29 mouse cellular contexts compared by ENCODE assay signal in the genomic region with DNA sequence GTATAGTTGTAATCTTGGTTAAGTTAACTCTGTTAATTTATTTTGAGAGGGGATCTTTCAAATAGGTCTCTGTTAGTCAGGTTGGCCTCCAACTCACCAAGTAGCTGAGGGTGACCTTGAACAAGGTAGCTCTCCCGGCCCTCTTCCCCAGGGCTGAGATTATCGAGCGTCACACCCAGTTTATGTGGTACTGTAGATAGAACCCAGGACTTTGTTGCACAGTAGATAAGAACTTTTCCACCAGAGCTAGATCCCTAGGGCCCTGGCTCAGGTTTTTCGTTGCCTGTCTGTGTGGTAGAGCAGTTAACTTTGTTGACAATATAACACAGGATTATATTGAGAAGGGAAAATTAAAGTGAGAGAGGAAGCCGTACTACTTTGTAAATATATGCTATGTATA. TPM values are rescaled to one million over a fixed set of nuclear protein-coding genes. Genes with fewer than 3 reads are reported as not detected.
A peak's percentile ranks its signal among the peaks of the same experiment; 100 is the strongest.
DNase-seq lines count a peak whose midpoint lies in the region; ATAC-seq and TF ChIP-seq lines count a peak whose summit lies in the region.
"Had no signal": no experiment of that assay in that cellular context is flagged by ENCODE, and none has a peak within 500 bp of the region (broad histone marks: within the 10 kb centered on the region; RNA-seq: fewer than 3 reads in every experiment).

No protein-coding gene starts in this region.

- H3K36me3 ChIP-seq in MEL (ENCODE audit: control insufficient read depth in 1 of 2, insufficient read depth in 2 of 2, low read length in 2 of 2): peaks cover 28 to 29% of the 10 kb centered on the region in 2 experiments
- peaks cover 62% of the 10 kb centered on the region for H3K36me3 ChIP-seq in liver, embryonic 12.5 days
- H3K36me3 ChIP-seq in stomach, postnatal 0 days (ENCODE audit: control insufficient read depth, insufficient read depth, low read length): no peaks in the 10 kb centered on the region
- H3K36me3 ChIP-seq: hindbrain, embryonic 13.5 days; stomach, embryonic 15.5 days had no signal

- peak; percentile 26 for DNase-seq in MEL (ENCODE audit: low read depth, low spot score)
- no peak for DNase-seq in gastrocnemius, postnatal 36 days
- DNase-seq in stomach, postnatal 0 days (ENCODE audit: low spot score): no peak
- DNase-seq in cerebellum, adult 11-12 months: no peak
- DNase-seq: adrenal gland, postnatal 14 days; B cell, adult 2 months; cerebellum, adult 9-10 months; cerebellum, postnatal 36 days; gastrocnemius, postnatal 25 days; heart, adult 18-20 months; heart, postnatal 4 days; kidney, adult 18-20 months; kidney, postnatal 36 days; lung, adult 2 months; lung, postnatal 10 days; right cerebral cortex, postnatal 14 days; thymus, postnatal 14 days had no signal

- H3K79me2 ChIP-seq in MEL (ENCODE audit: control insufficient read depth, insufficient read depth, low read length, poor library complexity): peaks cover 39% of the 10 kb centered on the region

- peak; percentile 93 for ATAC-seq in liver, embryonic 12.5 days
- peak; percentile 63 for ATAC-seq in megakaryocyte progenitor cell, adult 5-6 weeks (replicated peaks; ENCODE audit: poor library complexity)
- no peak for ATAC-seq in stomach, postnatal 0 days (ENCODE audit: low FRiP score, low TSS enrichment)
- ATAC-seq: forebrain, embryonic 14.5 days had no signal

- H3K4me1 ChIP-seq in MEL (ENCODE audit: control insufficient read depth in 1 of 2, insufficient read depth in 2 of 2, low read length in 2 of 2): peaks cover 3% of the 10 kb centered on the region in 2 experiments
- H3K4me1 ChIP-seq in brown adipose tissue, adult 24 weeks (ENCODE audit: control insufficient read depth, insufficient read depth, insufficient read length, low read length): no peaks in the 10 kb centered on the region; the same call in 1 of the 2 replicates
- peaks cover 25% of the 10 kb centered on the region for H3K4me1 ChIP-seq in liver, embryonic 12.5 days
- no peaks in the 10 kb centered on the region for H3K4me1 ChIP-seq in stomach, postnatal 0 days (replicated peaks; ENCODE audit: control insufficient read depth, insufficient read depth)

- H3K4me2 ChIP-seq in liver, embryonic 12.5 days: 0 out of 2 replicates have a peak overlapping the region, but pooled peaks have one; percentile 12
- H3K4me2 ChIP-seq in stomach, postnatal 0 days (replicated peaks; ENCODE audit: low read depth): no peak overlapping the region
- H3K4me2 ChIP-seq: heart, embryonic 12.5 days; hindbrain, embryonic 13.5 days; limb, embryonic 13.5 days; midbrain, embryonic 11.5 days; neural tube, embryonic 12.5 days; stomach, embryonic 15.5 days had no signal

- 54% methylated on average over 5 of the region's 5 CpGs for WGBS in liver, embryonic 12.5 days (ENCODE audit: insufficient replicate concordance)
- 61% methylated on average over 5 of the region's 5 CpGs for WGBS in stomach, postnatal 0 days

- peak; percentile 9 to 46; a peak in 2 of 4 replicates for TF ChIP-seq EP300 in MEL (IDR thresholded peaks at IDR 0.05; ENCODE audit: low read depth in 1 of 2, low read length in 2 of 2)
- no peak for TF ChIP-seq EP300 in stomach, postnatal 0 days (optimal IDR thresholded peaks at IDR 0.05)

- H3K9ac ChIP-seq in MEL (ENCODE audit: control insufficient read depth, low read depth, low read length, poor library complexity, severe bottlenecking): no peak overlapping the region
- H3K9ac ChIP-seq in liver, embryonic 12.5 days: no peak overlapping the region
- H3K9ac ChIP-seq in stomach, postnatal 0 days (ENCODE audit: low read length): no peak overlapping the region
- H3K9ac ChIP-seq: heart, embryonic 12.5 days; hindbrain, embryonic 13.5 days; limb, embryonic 13.5 days; neural tube, embryonic 12.5 days; stomach, embryonic 15.5 days had no signal

- TF ChIP-seq CTCF in MEL (IDR thresholded peaks at IDR 0.05 in 2 of 3, conservative IDR thresholded peaks at IDR 0.05 in 1 of 3; ENCODE audit: control insufficient read depth in 1 of 3, insufficient read depth in 1 of 3, low read depth in 2 of 3, low read length in 3 of 3, poor library complexity in 1 of 3, severe bottlenecking in 1 of 3): no peak
- no peak for TF ChIP-seq CTCF in stomach, postnatal 0 days (IDR thresholded peaks at IDR 0.05; ENCODE audit: low read depth)

- intact Hi-C loops in gastrocnemius, postnatal 36 days (cut with DNase I): no loop called here

- no peaks in the 10 kb centered on the region for H3K27me3 ChIP-seq in MEL (ENCODE audit: control insufficient read depth in 1 of 2, insufficient read depth in 2 of 2, low read length in 2 of 2)
- H3K27me3 ChIP-seq in liver, embryonic 12.5 days (replicated peaks): no peaks in the 10 kb centered on the region; the same call in 1 of the 2 replicates
- no peaks in the 10 kb centered on the region for H3K27me3 ChIP-seq in stomach, postnatal 0 days (ENCODE audit: control insufficient read depth, insufficient read depth, low read length)
- H3K27me3 ChIP-seq: heart, embryonic 12.5 days; hindbrain, embryonic 13.5 days; neural tube, embryonic 12.5 days; stomach, embryonic 15.5 days had no signal

- TF ChIP-seq POLR2A in MEL (IDR thresholded peaks at IDR 0.05; ENCODE audit: control insufficient read depth in 1 of 2, insufficient read depth in 1 of 2, low read depth in 1 of 2, low read length in 2 of 2, poor library complexity in 1 of 2): no peak

- no peaks in the 10 kb centered on the region for H3K9me3 ChIP-seq in MEL (replicated peaks; ENCODE audit: insufficient read depth, low read length)
- no peaks in the 10 kb centered on the region for H3K9me3 ChIP-seq in liver, embryonic 12.5 days (replicated peaks)
- H3K9me3 ChIP-seq in stomach, postnatal 0 days (ENCODE audit: control insufficient read depth, low read length): no peaks in the 10 kb centered on the region
- H3K9me3 ChIP-seq: heart, embryonic 12.5 days; hindbrain, embryonic 13.5 days; limb, embryonic 13.5 days; neural tube, embryonic 12.5 days; stomach, embryonic 15.5 days had no signal

- TF ChIP-seq RAD21 in MEL (IDR thresholded peaks at IDR 0.05; ENCODE audit: low read depth, low read length): no peak

- H3K4me3 ChIP-seq in MEL (ENCODE audit: control insufficient read depth in 1 of 2, insufficient read depth in 1 of 2, low read depth in 2 of 2, low read length in 2 of 2): no peak overlapping the region
- no peak overlapping the region for H3K4me3 ChIP-seq in brown adipose tissue, adult 24 weeks (ENCODE audit: insufficient read depth, low read depth, low read length)
- no peak overlapping the region; the same call in 1 of the 2 replicates for H3K4me3 ChIP-seq in liver, embryonic 12.5 days
- no peak overlapping the region for H3K4me3 ChIP-seq in stomach, postnatal 0 days (ENCODE audit: low read depth, low read length)
- H3K4me3 ChIP-seq: heart, embryonic 12.5 days; hindbrain, embryonic 13.5 days; limb, embryonic 13.5 days; myocyte; neural tube, embryonic 12.5 days; stomach, embryonic 15.5 days had no signal

- H3K27ac ChIP-seq in MEL (ENCODE audit: control insufficient read depth, low read depth, low read length): no peak overlapping the region
- H3K27ac ChIP-seq in brown adipose tissue, adult 24 weeks (replicated peaks; ENCODE audit: low read depth, low read length): 0 out of 2 replicates have a peak overlapping the region, but pooled peaks have one; percentile 8
- H3K27ac ChIP-seq in liver, embryonic 12.5 days: no peak overlapping the region
- H3K27ac ChIP-seq in stomach, postnatal 0 days (replicated peaks): no peak overlapping the region
- H3K27ac ChIP-seq: hindbrain, embryonic 13.5 days; layer of hippocampus, adult 2 months; limb, embryonic 13.5 days; neural tube, embryonic 12.5 days; stomach, embryonic 15.5 days had no signal

TF ChIP-seq in MEL, 35 proteins besides CTCF, POLR2A, EP300 and RAD21:
- TF ChIP-seq TCF12 (IDR thresholded peaks at IDR 0.05; ENCODE audit: low read depth, low read length) (peak; percentile 63), ETS1 (IDR thresholded peaks at IDR 0.05; ENCODE audit: low read depth, low read length) (peak; percentile 20; the same call in 1 of the 2 replicates), KAT2A (conservative IDR thresholded peaks at IDR 0.05; ENCODE audit: low read depth, low read length) (no peak), RCOR1 (IDR thresholded peaks at IDR 0.05; ENCODE audit: low read depth, low read length) (0 out of 2 replicates have a peak, but pooled peaks have one; percentile 22), GATA1 (IDR thresholded peaks at IDR 0.05; ENCODE audit: low read depth, low read length) (peak; percentile 59)

RNA-seq across cellular contexts. Expression of a gene that starts 6.8 kb away (rescaled TPM):
- 20.2 and 28.6 TPM in 2 replicates for total RNA-seq in MEL (2012; rRNA removed)
- 10 to 100 TPM in 1 of 2 experiments, not detected in 1; 41.2 TPM for polyA plus RNA-seq in MEL (2012; ENCODE audit: insufficient read depth in 1 of 2, insufficient read length in 2 of 2, low read depth in 1 of 2, low replicate concordance in 2 of 2, missing spikeins in 1 of 2)
- 41.8 and 49.2 TPM in 2 replicates for polyA plus RNA-seq in brown adipose tissue, adult 24 weeks (2012; ENCODE audit: insufficient read depth, insufficient read length, missing spikeins)
- polyA plus RNA-seq in liver, embryonic 12.5 days (2016; fragmentation: Nextera tagmentation; extraction: Ambion mirVana): 67.4 and 68.9 TPM in 2 replicates
- total RNA-seq in megakaryocyte progenitor cell, adult 5-6 weeks (2015): 85.2 and 148 TPM in 2 replicates
- total RNA-seq in megakaryocyte progenitor cell, adult 5-6 weeks (2017): 53.9 and 80.9 TPM in 2 replicates
- 10 to 100 TPM; 59.2 to 64.7 TPM for total RNA-seq in gastrocnemius, postnatal 36 days (2021)
- 41.1 and 48.2 TPM in 2 replicates for polyA plus RNA-seq in stomach, postnatal 0 days (2015; fragmentation: Nextera tagmentation; extraction: Ambion mirVana)
